Mouse (Mus musculus) lung, embryonic 14.5 days (tissue): ENCODE measurements around the gene Gm20715. TPM values are rescaled to one million over a fixed set of nuclear protein-coding genes. Genes with fewer than 3 reads are reported as not detected.

Source experiments
- ATAC-seq: fragments of 200-750 bp; cut with Nextera tagmentation; 2 replicates; pipeline ENCODE4 v1.8.0; 2017; ENCODE audit warnings: mild to moderate bottlenecking, moderate TSS enrichment, moderate library complexity; ENCODE audit not compliant: insufficient read depth
- DNase-seq: peaks from one replicate; pipeline ENCODE4 v3.0.0-alpha.2; 2015
- H3K27ac ChIP-seq: fragments of 300-500 bp; sonication (generic); 2 replicates; pipeline ENCODE4 v1.5.1; 2014; ENCODE audit warnings: low read depth, mild to moderate bottlenecking, moderate library complexity
- H3K27me3 ChIP-seq: fragments of 300-500 bp; sonication (generic); 2 replicates; pipeline ENCODE4 v1.6.1; 2014; ENCODE audit warnings: low read length, control low read depth; ENCODE audit not compliant: insufficient read depth
- H3K36me3 ChIP-seq: fragments of 300-500 bp; sonication (generic); 2 replicates; pipeline ENCODE4 v1.6.1; 2014; ENCODE audit warnings: control low read depth; ENCODE audit not compliant: insufficient read depth
- H3K4me1 ChIP-seq: fragments of 300-500 bp; sonication (generic); 2 replicates; pipeline ENCODE4 v1.6.1; 2014; ENCODE audit warnings: antibody characterized with exemption, control low read depth; ENCODE audit not compliant: insufficient read depth
- H3K4me2 ChIP-seq: fragments of 300-500 bp; sonication (generic); 2 replicates; pipeline ENCODE4 v1.6.1; 2014; ENCODE audit warnings: mild to moderate bottlenecking
- H3K4me3 ChIP-seq: fragments of 300-500 bp; sonication (generic); 2 replicates; pipeline ENCODE4 v1.5.1; 2014; ENCODE audit warnings: low read depth, low read length
- H3K9ac ChIP-seq: fragments of 300-500 bp; sonication (generic); 2 replicates; pipeline ENCODE4 v1.6.1; 2014
- H3K9me3 ChIP-seq: fragments of 300-500 bp; sonication (generic); 2 replicates; pipeline ENCODE4 v1.6.1; 2016; ENCODE audit warnings: low read depth, low read length, control low read depth
- CTCF ChIP-seq: IDR thresholded peaks from 2 replicates; pipeline ENCODE4 v1.5.1; 2016; ENCODE audit warnings: antibody characterized with exemption, low read depth
- WGBS: fragments of 180-500 bp; shearing (Covaris S2); extraction: QIAGEN DNeasy Blood & Tissue Kit; methylation state at CpG from one replicate; pipeline ENCODE4 v1.1.7; 2014; 5-methylcytosine and 5-hydroxymethylcytosine counted together
- polyA plus RNA-seq: library from polyadenylated mRNA; unstranded; fragments of >200 nt; fragmentation: Nextera tagmentation; extraction: Ambion mirVana; gene quantifications from 2 replicates; pipeline ENCODE4 v1.2.1, GENCODE M21; 2014

Gene Gm20715
- polyA plus RNA-seq, 1 experiment from 2014 or later, result not detected

GRCm38 (mm10) chr7:6486841-6487240 is 76.8 kb downstream of the Gm20715 start, which contains the start of gene Olfr5:
Olfr5 (minus strand) TSS chr7:6486941.
- Histone ChIP-seq H3K36me3 (no peaks in the 10 kb centered on the region), H3K4me1 (no peaks in the 10 kb centered on the region), H3K9me3 (no peaks in the 10 kb centered on the region), H3K9ac (no peak within 1 kb of the TSS), H3K27me3 (no peaks in the 10 kb centered on the region), H3K27ac (no peak within 1 kb of the TSS), H3K4me3 (no peak within 1 kb of the TSS), H3K4me2 (no peak within 1 kb of the TSS)
- ATAC-seq (no peak), DNase-seq (no peak)
- WGBS, result 18% methylated on average over 2 of the region's 2 CpGs
- TF ChIP-seq CTCF, result no peak

Other genes with a start within 250 kb of the Gm20715 start
- gene Zfp444, start 238.1 kb upstream of the Gm20715 start, polyA plus RNA-seq, result 57.3 TPM in 2 replicates
- gene Galp, start 213.2 kb upstream of the Gm20715 start, polyA plus RNA-seq, result not detected in 2 replicates
- gene Zscan5b, start 188.0 kb upstream of the Gm20715 start, polyA plus RNA-seq, result not detected in 2 replicates
- not detected in 2 replicates for gene Epp13, start 157.6 kb upstream of the Gm20715 start, polyA plus RNA-seq
- 5.8 and 6.0 TPM in 2 replicates for gene Zfp667, start 123.7 kb upstream of the Gm20715 start, polyA plus RNA-seq
- 5.3 and 6.6 TPM in 2 replicates for gene Zfp583, start 79.0 kb upstream of the Gm20715 start, polyA plus RNA-seq
- gene Gm3854, start 66.5 kb upstream of the Gm20715 start, polyA plus RNA-seq, result 1.2 and 1.6 TPM in 2 replicates
- gene Zfp78, start 47.0 kb upstream of the Gm20715 start, polyA plus RNA-seq, result 2.1 and 2.7 TPM in 2 replicates
- 9.6 and 11.9 TPM in 2 replicates for gene Zfp28, start 27.0 kb upstream of the Gm20715 start, polyA plus RNA-seq
- gene Smim17, start 11.6 kb upstream of the Gm20715 start, polyA plus RNA-seq, result 0.22 and 0.61 TPM in 2 replicates
- gene Olfr1344, start 28.4 kb downstream of the Gm20715 start, polyA plus RNA-seq, result not detected in 2 replicates
- not detected in 2 replicates for gene Olfr1336, start 45.9 kb downstream of the Gm20715 start, polyA plus RNA-seq
- not detected in 2 replicates for gene Olfr1346, start 56.8 kb downstream of the Gm20715 start, polyA plus RNA-seq
- gene Olfr5, start 76.7 kb downstream of the Gm20715 start, polyA plus RNA-seq, result not detected in 2 replicates
- gene Olfr1347, start 89.5 kb downstream of the Gm20715 start, polyA plus RNA-seq, result not detected in 2 replicates
- not detected in 2 replicates for gene Olfr1348, start 98.5 kb downstream of the Gm20715 start, polyA plus RNA-seq
- not detected in 2 replicates for gene Olfr1349, start 112.7 kb downstream of the Gm20715 start, polyA plus RNA-seq
- gene Olfr1350, start 154.6 kb downstream of the Gm20715 start, polyA plus RNA-seq, result not detected in 2 replicates